Mouse (Mus musculus): ENCODE data around the gene Gm2663.
"Not testable (repeated sequence)": the region's sequence is repeated elsewhere in the genome, so short reads cannot be mapped to it uniquely, and the experiment has no call there.

Gene Gm2663

GRCm38 (mm10) chr6:40999379-40999778 lies at the start of gene Gm2663:
Gm2663 (minus strand) TSS chr6:40999479.
- ATAC-seq (ENCODE audit: low TSS enrichment) = not testable (repeated sequence)

GRCm38 (mm10) chr6:41048602-41049001 lies 49.3 kb upstream of the Gm2663 start:
- peak; percentile 98 for ATAC-seq (ENCODE audit: low TSS enrichment)

- ATAC-seq (ENCODE audit: low TSS enrichment) = no peak
These were observed 48.7 kb upstream of the Gm2663 start for GRCm38 (mm10) chr6:41047961-41048360.

- ATAC-seq (ENCODE audit: low TSS enrichment) = no peak
These were observed 47.9 kb upstream of the Gm2663 start for GRCm38 (mm10) chr6:41047202-41047601.

DNA sequence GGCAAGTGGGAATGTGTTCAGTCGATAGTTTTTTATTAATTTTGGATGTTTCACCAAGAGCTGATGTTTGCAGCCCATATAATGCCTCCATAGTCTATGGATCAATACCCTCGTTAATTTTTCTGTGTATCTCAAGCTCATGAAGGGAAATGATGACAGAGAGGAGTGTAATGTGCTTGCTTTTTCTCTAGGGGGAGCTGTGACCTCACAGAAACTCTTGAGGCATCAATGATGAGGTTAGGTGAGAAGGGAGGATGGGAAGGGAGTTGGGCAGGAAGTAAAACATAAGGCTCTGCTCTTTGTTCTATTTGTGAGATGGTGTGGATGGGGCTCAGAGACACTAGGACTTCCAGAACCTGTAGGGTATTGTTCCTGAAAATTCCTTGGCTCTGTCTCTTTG lies 47.3 kb upstream of the Gm2663 start:
- ATAC-seq (ENCODE audit: low TSS enrichment) = peak; percentile 60

DNA sequence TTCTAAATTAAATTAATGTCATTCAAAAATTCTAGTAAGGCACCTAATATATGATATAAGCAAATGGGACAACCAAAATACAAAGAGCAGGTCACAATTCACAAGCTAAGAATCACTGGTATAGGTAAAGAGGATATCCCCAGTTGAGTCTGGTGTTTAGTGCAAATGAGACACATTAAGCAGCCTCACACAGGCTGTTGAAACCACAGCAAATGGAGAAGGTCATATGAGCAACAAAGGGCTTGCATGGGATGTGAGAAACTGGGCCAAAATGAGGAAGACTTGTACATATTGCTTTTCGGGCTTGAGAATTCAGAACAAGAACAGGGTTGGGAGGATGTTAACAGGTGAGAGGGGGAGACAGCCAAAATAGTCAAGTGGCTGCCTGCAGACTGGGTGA lies 45.5 kb upstream of the Gm2663 start:
- ATAC-seq (ENCODE audit: low TSS enrichment) = no peak

- no peak for ATAC-seq (ENCODE audit: low TSS enrichment)
These were observed 45.0 kb upstream of the Gm2663 start for GRCm38 (mm10) chr6:41044314-41044713.

DNA sequence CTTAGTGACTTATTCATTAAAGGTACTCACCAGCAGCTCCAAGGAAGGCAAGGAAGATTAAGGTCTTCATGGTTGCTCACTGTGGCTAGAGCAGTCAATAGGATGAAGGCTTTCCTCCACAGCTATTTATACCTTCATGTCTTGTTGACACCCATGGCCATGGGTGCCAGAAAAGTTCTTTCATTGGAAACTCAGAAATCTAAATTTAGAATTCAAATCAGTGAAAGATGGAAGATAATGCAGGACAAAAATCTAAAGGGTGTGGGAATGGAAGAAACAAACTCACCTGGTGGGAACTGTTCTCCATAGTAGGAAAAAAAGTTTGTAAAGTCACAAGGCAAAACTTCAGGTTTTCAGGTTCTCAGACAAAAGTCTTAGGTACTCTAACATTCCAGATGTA lies 36.1 kb upstream of the Gm2663 start, which contains the start of gene 2210010C04Rik:
Gene 2210010C04Rik (minus strand): TSS at position 101 of the 400 bp plus-strand sequence.
- ATAC-seq (ENCODE audit: low TSS enrichment) = no peak

- ATAC-seq (ENCODE audit: low TSS enrichment) = peak; percentile 72
These were observed 33.5 kb upstream of the Gm2663 start for GRCm38 (mm10) chr6:41032802-41033201.

- ATAC-seq (ENCODE audit: low TSS enrichment) = peak; percentile 92
These were observed 33.0 kb upstream of the Gm2663 start for GRCm38 (mm10) chr6:41032231-41032630.

- ATAC-seq (ENCODE audit: low TSS enrichment) = no peak
These were observed 31.5 kb upstream of the Gm2663 start for GRCm38 (mm10) chr6:41030821-41031220.

GRCm38 (mm10) chr6:41027053-41027452 lies 27.8 kb upstream of the Gm2663 start:
- peak; percentile 55 for ATAC-seq (ENCODE audit: low TSS enrichment)

DNA sequence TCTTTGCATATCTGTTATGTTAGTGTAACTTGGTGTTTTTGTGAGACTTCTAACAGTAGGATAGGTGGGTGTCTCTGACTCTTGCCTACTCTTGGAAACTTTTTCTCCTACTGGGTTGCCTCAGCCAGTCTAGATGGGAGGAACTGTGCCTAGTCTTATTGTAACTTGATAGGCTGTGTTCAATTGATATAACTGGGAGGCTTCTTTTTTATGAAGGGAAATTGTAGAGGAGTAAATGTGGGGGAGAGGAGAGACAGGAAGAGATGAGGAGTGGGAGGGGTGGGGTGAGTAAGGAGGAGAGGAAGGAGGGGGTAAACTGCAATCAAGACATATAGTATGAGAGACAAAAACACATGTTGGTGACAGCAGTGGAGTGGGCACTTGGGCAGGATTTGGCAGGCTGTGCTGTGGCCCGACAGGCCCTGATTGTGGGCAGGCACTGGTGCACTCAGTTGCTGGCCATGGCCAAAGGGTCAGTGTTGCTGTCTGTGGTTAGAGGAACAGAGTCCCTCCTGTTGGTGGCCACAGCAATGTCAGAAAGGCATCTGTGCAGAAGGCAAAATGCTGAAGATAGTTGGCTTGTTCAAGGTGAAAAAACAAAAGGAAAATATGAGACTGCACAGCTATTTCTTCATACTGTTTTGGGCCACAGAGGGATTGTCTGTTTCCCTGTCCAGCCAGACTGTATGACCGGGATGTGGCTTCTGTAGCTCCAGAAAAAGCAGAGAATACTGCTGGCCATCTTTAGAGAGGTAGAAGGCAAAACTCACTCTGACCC lies 26.8 kb upstream of the Gm2663 start:
- ATAC-seq (ENCODE audit: low TSS enrichment) = no peak

DNA sequence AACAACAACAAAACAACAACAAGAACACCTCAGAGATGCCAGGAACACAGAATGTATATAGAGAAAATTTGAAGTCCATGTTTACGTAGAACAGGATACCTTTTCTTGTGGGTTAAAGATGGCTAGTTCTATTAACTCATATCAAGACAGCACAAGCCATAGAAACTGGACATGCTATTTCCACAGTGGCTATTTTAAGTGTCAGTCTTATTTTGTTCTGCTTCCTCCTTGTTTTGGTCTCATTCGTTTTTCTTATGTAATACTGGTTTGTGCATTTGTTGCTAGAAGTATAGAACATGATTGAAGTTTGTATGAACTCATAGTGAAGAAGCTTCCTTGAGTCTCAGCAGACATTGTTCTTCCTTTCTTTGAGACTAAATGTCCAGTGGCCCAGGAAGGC lies 19.9 kb upstream of the Gm2663 start:
- ATAC-seq (ENCODE audit: low TSS enrichment) = no peak

DNA sequence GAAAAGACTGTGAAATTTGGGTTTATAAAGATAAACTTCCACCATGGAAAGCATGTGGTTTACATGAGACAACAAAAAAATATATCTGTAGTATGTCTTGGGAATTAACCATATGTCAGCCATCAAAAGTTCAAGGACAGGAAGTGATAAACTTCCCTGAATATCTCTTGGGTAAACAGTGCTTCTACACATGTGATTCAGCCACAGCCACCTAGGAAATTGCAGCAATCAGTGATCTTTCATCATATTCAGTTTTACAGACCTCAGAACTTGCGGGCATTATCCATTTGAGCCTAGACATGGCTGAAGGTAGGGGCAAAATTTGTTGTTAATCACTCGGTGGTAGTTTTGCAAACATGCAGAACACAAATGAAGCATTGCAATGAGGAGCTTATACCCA lies 19.4 kb upstream of the Gm2663 start:
- ATAC-seq (ENCODE audit: low TSS enrichment) = no peak

DNA sequence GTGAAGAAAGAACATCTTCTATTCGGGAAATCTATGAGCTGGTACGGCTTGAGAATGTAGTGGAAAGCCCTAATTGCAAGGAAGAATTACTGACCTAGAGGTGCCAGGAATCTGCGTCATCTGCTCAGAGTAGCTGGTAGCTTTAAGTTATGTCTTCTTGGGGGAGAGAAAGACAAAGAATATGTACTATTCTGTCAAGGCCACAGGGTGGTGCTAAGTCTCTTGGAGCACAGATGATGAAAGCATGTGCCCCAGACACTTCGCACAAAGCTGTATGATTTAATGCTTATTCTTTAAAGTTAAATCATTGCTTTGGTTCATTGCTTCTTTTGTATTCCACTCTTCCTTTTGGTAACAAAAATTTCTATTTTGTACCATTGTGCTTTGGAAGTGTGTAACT lies 15.8 kb upstream of the Gm2663 start:
- ATAC-seq (ENCODE audit: low TSS enrichment) = peak; percentile 99

DNA sequence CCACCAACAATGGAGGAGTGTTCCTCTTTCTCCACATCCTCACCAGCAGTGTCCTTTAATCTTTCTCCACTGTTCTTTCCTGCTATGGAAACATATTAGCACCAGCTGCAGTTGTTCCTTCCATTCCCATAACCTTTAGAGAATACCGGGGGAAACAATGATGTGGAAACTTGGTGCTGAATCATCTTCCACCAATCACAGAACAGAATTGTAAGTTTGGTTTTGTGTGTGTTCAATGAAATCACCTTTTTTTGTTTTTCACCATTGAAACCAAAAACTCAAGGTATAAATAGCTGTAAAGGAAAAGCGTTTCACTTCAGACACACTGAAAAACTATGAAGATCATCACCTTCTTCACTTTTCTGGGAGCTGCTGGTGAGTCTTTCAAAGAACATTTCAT lies 34.8 kb downstream of the Gm2663 start, which contains the start of gene 1810009J06Rik:
Gene 1810009J06Rik (plus strand): TSS at position 301 of the 400 bp plus-strand sequence.
- not testable (repeated sequence) for ATAC-seq (ENCODE audit: low TSS enrichment)

- no peak for ATAC-seq (ENCODE audit: low TSS enrichment)
These were observed 45.6 kb downstream of the Gm2663 start for GRCm38 (mm10) chr6:40953716-40954115.

DNA sequence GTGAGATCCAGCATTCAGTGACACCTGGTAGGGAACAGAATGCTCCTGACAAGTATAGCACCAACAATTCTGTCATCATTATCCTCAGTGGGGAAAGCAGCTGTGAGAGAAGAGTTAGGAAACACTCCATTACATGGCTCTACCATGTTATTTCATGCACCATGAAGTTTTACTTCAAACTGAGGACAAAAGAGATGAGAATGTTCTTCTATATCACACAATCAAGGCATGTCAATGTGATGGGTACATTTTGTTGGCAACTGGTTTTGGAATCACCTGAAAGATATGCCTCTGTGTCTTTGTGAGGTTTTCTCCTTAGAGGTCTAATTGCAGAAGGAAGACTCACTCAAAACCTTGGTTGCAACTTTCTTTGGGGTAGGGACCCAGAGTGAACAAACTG lies 47.5 kb downstream of the Gm2663 start, which contains the start of gene Gm4744:
Gene Gm4744 (minus strand): TSS at position 101 of the 400 bp plus-strand sequence.
- no peak for ATAC-seq (ENCODE audit: low TSS enrichment)
